Mouse (Mus musculus): ENCODE results near the gene Tatdn2.
A peak's percentile ranks its signal among the peaks of the same experiment; 100 is the strongest.
"Not testable (repeated sequence)": the region's sequence is repeated elsewhere in the genome, so short reads cannot be mapped to it uniquely, and the experiment has no call there.

Tatdn2 gene

GRCm38 (mm10) chr6:113672029-113672428 lies 24.8 kb upstream of the Tatdn2 start:
- not testable (repeated sequence) for DNase-seq (ENCODE audit: low spot score)

DNA sequence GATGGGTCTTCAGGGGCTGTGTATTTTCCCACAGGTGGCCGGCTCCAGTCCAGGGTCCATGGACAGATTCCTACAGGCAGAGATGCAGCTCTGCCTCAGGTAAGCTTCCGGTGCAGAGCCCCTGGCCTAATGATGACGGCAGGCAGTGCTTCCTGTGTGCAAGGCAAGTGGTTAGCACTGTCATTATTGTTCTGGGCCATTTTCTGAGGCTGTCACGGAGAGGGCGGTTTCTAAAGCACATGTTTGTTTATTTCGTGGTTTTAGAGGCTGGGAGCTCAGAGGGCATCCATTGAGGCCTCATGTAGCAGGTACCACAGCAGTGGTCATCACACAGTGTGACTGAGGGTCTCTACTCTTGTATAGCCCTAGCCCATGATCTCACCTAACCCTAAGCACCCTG lies 23.9 kb upstream of the Tatdn2 start:
- DNase-seq (ENCODE audit: low spot score): no peak

DNA sequence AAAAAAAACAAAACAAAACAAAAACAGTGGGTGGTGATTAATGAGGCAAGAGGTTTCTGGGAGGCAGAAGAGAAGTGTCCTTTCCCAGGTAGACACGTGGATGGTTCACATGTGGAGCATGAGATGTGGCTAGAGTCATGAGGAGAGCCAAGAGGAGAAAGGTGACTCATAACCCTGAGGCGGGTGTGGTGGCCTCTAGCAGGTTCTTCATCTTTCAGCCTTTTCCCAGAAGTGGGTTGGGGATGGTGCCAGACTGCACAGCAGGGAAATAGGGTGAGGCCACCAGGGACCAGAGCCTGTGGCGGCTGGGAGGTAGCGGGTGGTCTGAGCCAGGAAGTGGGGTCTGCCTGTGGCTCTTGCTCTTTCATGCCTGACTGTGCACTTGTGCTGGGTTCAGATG lies 21.6 kb upstream of the Tatdn2 start:
- DNase-seq (ENCODE audit: low spot score): no peak

- DNase-seq (ENCODE audit: low spot score): no peak
Observed at GRCm38 (mm10) chr6:113675991-113676390, 20.9 kb upstream of the Tatdn2 start.

DNA sequence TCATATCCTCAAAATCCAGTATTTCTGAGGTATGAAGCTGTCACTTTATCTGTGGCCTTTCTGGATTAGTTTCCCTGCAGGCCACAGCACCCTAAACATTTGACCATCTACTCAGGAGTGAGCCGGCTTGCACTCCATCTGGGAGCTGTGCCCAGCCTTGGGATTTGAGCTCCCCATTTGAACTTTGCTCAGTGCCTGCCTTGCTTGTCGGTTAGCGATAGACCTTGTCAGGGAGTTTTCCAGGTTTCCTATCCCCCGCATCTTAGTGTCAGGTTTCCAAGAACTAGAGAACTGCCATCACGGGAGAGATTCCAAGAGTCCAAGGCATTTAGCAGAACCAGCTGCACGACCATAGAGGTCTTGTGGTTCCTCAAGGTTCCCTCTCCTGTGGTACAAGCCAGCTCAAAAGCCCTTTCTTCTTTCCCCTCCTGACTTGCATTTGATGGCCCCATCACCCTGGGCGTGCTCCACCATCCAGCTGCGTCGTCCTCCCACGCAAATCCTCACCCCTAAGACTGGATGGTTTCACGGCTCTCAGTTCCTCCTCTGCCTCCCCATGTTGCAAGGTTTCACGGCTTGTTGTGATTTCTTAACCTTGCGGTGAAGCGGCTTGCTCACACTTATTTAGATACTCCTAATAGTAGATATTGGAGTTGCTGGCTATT lies 19.6 kb upstream of the Tatdn2 start:
- DNase-seq (ENCODE audit: low spot score): no peak

GRCm38 (mm10) chr6:113678246-113679012 lies 18.4 kb upstream of the Tatdn2 start:
- DNase-seq (ENCODE audit: low spot score): no peak

GRCm38 (mm10) chr6:113679993-113680566 lies 16.8 kb upstream of the Tatdn2 start:
- DNase-seq (ENCODE audit: low spot score): no peak

GRCm38 (mm10) chr6:113681271-113681670 lies 15.6 kb upstream of the Tatdn2 start:
- DNase-seq (ENCODE audit: low spot score): peak; percentile 83

DNA sequence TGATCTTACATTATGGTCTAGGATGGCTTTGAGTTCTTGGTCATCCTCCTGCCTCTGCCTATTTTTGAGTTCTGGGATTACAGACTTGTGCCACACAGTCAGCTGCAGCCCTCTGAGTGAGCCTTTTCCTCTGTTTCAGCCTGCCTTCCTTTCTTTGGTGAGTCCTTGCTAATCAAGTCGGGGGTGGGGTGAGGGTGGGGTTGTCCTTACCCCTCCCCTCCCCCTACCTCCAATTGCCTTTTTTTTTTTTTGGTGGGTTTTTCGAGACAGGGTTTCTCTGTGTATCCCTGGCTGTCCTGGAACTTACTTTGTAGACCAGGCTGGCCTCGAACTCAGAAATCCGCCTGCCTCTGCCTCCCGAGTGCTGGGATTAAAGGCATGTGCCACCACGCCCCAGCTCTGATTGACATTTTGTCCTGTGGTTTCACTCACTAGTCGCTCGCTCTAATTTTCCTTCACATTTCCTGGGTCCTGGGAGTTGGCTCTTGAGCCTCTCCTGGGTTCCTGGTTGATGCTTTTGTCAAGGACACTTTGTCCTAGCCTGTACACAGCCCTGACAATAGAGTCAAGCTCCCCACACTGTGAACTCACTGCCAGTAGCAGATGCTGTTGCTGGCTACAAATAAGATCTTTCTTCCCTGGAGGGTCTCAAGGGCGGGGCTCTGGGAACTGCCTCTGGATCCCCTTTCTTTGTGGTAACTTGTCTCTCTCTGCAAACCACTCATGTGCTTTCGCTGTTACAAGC lies 13.6 kb upstream of the Tatdn2 start:
- no peak for DNase-seq (ENCODE audit: low spot score)

GRCm38 (mm10) chr6:113686551-113687125 lies 10.2 kb upstream of the Tatdn2 start:
- DNase-seq (ENCODE audit: low spot score): no peak

- DNase-seq (ENCODE audit: low spot score): no peak
Observed at GRCm38 (mm10) chr6:113690008-113690399, 6.8 kb upstream of the Tatdn2 start.

DNA sequence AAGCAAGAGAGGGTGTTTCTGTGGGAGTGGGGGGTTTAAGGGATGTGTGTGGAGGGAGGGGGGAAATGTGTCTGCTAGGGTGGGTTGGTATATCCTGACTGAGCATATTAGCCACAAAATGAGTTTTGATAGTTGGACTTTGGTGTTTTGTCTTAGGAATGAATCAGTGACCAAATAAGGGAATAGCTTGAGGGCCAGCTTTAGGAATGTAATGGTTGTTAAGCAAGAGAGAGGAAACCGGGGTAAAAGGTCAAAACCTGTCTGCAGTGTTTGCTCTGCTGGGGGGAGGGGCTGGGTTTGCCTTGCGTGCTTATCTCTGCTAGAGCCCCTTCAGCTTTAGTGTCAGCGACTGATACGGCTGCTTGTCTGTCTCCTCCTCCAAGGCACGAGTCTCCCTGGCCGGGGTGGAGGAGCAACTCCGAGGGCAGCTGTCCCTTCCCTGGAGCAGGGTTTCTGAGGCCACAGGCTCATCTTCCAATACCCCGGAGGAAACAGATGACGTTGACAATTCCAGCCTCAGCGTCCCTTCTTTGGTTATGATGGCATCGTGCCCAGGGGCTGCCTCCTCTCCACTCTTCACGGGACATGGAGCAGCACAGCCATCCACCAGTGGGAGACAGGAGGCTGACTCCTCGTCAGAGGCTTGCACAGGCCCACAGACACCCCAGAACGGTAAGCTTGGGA lies 6.3 kb upstream of the Tatdn2 start:
- DNase-seq (ENCODE audit: low spot score): peak; percentile 78

DNA sequence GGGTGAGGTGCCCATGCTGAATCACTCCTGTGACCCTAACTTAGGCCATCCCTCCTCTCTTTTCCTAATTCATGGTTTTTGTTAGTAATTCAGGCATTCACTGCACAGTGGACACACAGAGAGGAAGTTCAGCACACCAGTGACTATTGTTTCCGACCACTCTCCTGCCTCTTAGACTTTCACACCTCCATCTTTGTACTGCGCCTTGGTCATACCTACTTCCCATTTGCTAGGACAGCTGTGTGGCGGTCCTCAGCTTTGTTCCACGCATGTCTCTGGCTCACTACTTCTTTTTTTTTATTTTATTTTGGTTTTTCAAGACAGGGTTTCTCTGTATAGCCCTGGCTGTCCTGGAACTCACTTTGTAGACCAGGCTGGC lies 5.8 kb upstream of the Tatdn2 start:
- no peak for DNase-seq (ENCODE audit: low spot score)

DNA sequence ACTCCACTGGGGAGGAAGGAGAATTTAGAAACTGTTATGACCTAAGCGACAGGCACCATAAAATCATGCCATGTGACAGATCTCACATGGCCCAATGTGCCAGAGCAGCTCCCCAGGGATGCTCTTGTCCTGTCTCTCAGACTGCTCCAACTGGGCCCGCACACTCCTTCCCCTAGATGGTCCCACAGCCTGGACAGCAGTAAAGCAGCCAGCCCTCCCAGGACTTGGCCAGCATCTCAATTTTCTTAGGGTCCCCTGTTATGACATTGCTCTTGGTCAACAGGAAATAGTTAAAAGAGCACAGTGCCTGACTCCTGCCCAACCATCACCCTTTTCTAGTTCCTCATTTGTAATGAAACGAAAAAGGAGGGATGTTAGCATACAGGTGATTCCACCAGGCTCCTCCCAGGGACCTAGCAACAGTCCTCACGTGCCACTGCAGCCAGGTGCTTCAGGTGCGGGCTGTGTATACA lies 4.2 kb upstream of the Tatdn2 start:
- DNase-seq (ENCODE audit: low spot score): no peak

GRCm38 (mm10) chr6:113693377-113693776 lies 3.5 kb upstream of the Tatdn2 start:
- no peak for DNase-seq (ENCODE audit: low spot score)

DNA sequence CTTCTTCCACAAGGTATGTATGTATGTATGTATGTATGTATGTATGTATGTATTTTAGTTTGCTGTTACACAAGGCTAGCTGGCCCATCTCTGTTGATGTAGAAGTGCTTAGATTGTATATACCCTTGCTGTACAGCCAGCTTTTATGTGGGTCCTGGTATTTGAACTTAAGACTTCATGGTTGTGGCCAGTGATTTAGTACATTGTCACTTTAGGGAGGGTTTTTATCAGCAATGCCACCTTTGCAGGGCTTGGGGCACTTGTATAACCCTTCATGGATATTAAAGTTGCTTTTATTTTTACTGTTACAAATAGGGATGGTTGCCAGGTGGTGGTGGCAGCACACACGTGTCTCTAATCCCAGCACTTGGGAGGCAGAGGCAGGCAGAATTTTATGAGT lies 1.6 kb upstream of the Tatdn2 start:
- no peak for DNase-seq (ENCODE audit: low spot score)

DNA sequence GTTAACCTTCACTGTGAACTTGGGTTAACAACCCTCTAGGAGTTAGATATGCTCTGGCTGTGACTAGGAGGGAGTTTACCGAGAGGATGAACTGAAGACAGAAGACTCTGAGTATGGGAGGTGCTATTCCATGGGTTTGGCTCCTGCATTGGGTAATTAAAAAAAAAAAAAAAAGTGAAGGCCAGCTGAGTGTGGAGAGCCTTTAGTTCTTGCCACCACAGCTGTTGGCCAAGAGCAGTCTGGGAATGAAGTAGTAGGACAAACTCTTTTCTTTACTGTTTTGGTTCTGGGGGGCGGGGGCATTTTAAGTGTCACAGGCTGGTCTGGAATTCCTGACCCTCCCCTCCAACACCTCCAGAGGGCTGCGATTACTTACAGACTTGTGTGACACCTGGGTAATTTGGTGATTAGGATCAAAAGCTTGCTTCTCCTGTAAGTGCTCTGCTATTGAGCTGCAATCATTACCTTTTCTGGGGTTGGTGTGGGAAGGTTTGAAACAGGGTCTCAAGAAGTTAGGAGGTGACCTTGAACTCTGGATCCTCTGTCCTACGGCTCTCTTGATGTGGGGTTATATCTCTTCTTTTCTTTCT lies 989 bp upstream of the Tatdn2 start:
- no peak for DNase-seq (ENCODE audit: low spot score)

DNA sequence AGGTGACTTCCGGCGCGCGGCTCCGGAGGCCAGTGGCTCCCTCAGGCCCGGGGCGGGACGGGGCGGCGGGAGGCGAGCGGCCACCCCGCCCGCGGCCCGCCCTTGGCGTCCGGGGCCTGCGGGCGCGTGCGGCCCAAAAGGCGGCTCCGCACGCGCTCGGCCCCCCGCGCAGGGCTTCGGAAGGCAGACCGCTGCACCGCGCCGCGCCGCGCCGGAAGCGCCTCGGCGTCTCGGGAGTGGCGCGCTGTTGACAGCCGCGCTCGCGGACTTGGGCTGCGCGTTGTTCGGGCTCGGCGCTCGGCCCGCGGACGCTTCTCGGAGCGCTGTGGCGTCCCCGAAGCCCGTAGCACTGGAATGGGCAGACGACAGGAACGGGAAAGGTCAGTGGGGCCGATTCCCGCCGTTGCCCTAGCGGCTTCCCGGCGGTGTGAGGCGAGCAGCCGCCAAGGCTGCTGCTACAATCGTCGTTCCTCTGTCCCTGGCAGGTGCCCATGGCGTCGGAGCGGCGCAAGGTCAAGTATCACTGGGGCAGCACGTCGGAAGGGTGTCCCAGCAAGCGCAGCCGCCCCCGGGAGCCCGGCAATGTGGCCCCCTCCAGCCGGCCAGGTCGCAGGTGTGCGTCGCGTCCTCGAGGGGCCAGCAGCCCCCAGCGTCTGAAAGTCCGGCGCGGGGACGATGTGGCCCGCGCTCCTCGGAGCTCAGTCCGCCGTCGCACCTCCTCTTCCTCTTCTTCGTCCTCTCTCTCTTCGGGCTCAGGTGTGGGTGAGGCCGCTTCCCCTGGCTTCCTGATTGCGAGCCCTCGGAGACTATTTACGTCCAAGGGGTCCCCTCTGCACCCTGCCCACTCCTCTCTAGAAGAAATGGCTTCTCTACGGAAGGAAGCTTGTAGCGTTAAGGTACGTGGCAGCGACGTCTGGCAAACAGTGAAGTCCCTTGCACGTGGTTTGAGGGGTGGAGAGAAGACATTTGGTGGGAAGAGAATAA lies 664 bp downstream of the Tatdn2 start:
- no peak for DNase-seq (ENCODE audit: low spot score)

GRCm38 (mm10) chr6:113712718-113713117 lies 15.9 kb downstream of the Tatdn2 start:
- no peak for DNase-seq (ENCODE audit: low spot score)

DNA sequence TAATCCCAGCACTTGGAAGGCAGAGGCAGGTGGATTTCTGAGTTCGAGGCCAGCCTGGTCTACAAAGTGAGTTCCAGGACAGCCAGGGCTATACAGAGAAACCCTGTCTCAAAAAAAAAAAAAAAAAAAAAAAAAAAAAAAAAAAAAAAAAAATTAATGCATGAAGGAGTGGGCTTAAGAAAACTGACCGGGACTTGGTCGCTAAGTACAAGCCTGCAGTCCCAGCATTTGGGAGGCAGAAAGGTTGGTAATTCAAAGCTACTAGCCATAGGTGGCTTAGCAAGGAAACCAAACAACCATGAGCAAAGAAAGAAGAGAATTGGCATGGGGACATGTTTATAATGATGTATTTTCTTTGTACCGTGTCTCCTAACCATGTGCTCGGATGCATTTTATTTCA lies 16.5 kb downstream of the Tatdn2 start:
- DNase-seq (ENCODE audit: low spot score): not testable (repeated sequence)
